8 mouse cellular contexts compared by ENCODE assay signal in genomic region chr7:67973180-67974014, GRCm38 (mm10). TPM values are rescaled to one million over a fixed set of nuclear protein-coding genes. Genes with fewer than 3 reads are reported as not detected.
DNase-seq lines count a peak whose midpoint lies in the region; ATAC-seq lines count a peak whose summit lies in the region.

No protein-coding gene starts in this region.

- H3K9ac ChIP-seq in heart, embryonic 14.5 days (ENCODE audit: low read length): peak overlapping the region; percentile 60

- peak overlapping the region; percentile 55 for H3K4me2 ChIP-seq in heart, embryonic 14.5 days (ENCODE audit: low read length)

- peak; percentile 91 for DNase-seq in Muller cell, postnatal 12 days (ENCODE audit: inconsistent ontology term)
- DNase-seq in embryo, embryonic 11 days: peak; percentile 63
- peak; percentile 58 for DNase-seq in kidney, postnatal 14 days
- DNase-seq in testis, postnatal 14 days (ENCODE audit: low spot score): no peak
- DNase-seq in adrenal gland, adult 8-10 months: no peak
- no peak for DNase-seq in frontal cortex, postnatal 14 days (ENCODE audit: low spot score in 2 of 2)

- WGBS in heart, embryonic 14.5 days: 3% methylated on average over 15 of the region's 15 CpGs

- ATAC-seq in heart, embryonic 14.5 days (ENCODE audit: insufficient number of reproducible peaks, insufficient read depth, low FRiP score, low read depth): no peak
- peak; percentile 95 for ATAC-seq in megakaryocyte-erythroid progenitor cell, adult 5-6 weeks (replicated peaks; ENCODE audit: low FRiP score, low TSS enrichment, poor library complexity, severe bottlenecking)

- H3K27me3 ChIP-seq in heart, embryonic 14.5 days (ENCODE audit: control insufficient read depth, insufficient read depth, low read length): no peaks in the 10 kb centered on the region

- peak overlapping the region; percentile 86 to 89 for H3K27ac ChIP-seq in heart, embryonic 14.5 days (replicated peaks in 1 of 2; ENCODE audit: control insufficient read depth in 1 of 2, insufficient read depth in 1 of 2, low read depth in 2 of 2, low read length in 2 of 2)

- H3K9me3 ChIP-seq in heart, embryonic 14.5 days (ENCODE audit: control insufficient read depth, low read length): no peaks in the 10 kb centered on the region

- peak overlapping the region in 1 of 2 experiments; percentile 10; a peak in 3 of 4 replicates for H3K4me3 ChIP-seq in heart, embryonic 14.5 days (ENCODE audit: control insufficient read depth in 1 of 2, insufficient read depth in 1 of 2, low read depth in 1 of 2, low read length in 2 of 2)

- peaks cover 43 to 68% of the 10 kb centered on the region in 2 experiments for H3K4me1 ChIP-seq in heart, embryonic 14.5 days (ENCODE audit: control insufficient read depth in 2 of 2, insufficient read depth in 2 of 2, low read length in 2 of 2)

- H3K36me3 ChIP-seq in heart, embryonic 14.5 days (ENCODE audit: control insufficient read depth, insufficient read depth, low read length): no peaks in the 10 kb centered on the region

RNA-seq across cellular contexts. Expression of gene Igf1r, which starts 20.8 kb away (rescaled TPM):
- polyA plus RNA-seq in heart, embryonic 14.5 days (2014; fragmentation: Nextera tagmentation; extraction: Ambion mirVana): 16.1 and 16.6 TPM in 2 replicates
- total RNA-seq in megakaryocyte-erythroid progenitor cell, adult 5-6 weeks (2014; fragmentation: Nextera tagmentation): 40.8 and 53.2 TPM in 2 replicates
- 21.4 and 27.0 TPM in 2 replicates for total RNA-seq in megakaryocyte-erythroid progenitor cell, adult 5-6 weeks (2017)
- total RNA-seq in adrenal gland, adult 8-10 months (2022): 100 to 1,000 TPM in 2 of 4 experiments, 10 to 100 TPM in 2; 81.3 to 138 (median 103) TPM

Comparison
In these comparisons a context has a peak if more than half of its experiments do, and no peak if none do; other contexts are left out.
1. DNase-seq: peak in Muller cell, postnatal 12 days (single experiment), embryo, embryonic 11 days (single experiment) and kidney, postnatal 14 days (single experiment); none in testis, postnatal 14 days (single experiment), adrenal gland, adult 8-10 months (single experiment) and frontal cortex, postnatal 14 days (0 of 2).